Mouse (Mus musculus) spleen, adult 12 weeks (tissue): ENCODE measurements around the gene Cir1.

Experiments used
- DNase-seq: peaks from one replicate; pipeline ENCODE4 v3.0.0; 2022; ENCODE audit warnings: low spot score

Cir1 gene

GRCm38 (mm10) chr2:73301979-73302378, 10.5 kb downstream of the Cir1 start:
- DNase-seq = no peak

DNA sequence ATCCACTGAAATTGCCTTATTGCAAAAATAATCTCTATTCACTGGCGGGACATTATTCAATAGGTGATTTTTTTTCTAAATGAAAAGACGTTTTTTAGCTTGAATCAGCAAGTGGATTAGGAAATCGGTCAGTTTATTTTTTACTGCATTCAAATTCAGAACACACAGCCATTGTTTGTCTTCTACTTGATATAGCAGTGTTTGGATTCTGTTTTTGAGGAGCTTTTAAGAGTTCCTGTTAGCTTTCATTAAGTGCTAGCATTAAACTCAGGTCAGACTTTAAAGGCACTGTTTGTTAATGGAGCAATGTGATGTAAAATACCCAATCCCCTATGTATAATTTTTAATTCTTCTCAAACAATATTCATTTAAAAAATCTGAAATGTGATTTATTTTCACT, 13.7 kb downstream of the Cir1 start:
- DNase-seq = no peak

- no peak for DNase-seq
Observed at GRCm38 (mm10) chr2:73298154-73298553, 14.3 kb downstream of the Cir1 start.

GRCm38 (mm10) chr2:73295023-73295422, 17.5 kb downstream of the Cir1 start:
- DNase-seq = no peak

- DNase-seq = no peak
Observed at GRCm38 (mm10) chr2:73291130-73291529, 21.4 kb downstream of the Cir1 start.

- DNase-seq = no peak
Observed at GRCm38 (mm10) chr2:73285630-73286029, 26.9 kb downstream of the Cir1 start.

DNA sequence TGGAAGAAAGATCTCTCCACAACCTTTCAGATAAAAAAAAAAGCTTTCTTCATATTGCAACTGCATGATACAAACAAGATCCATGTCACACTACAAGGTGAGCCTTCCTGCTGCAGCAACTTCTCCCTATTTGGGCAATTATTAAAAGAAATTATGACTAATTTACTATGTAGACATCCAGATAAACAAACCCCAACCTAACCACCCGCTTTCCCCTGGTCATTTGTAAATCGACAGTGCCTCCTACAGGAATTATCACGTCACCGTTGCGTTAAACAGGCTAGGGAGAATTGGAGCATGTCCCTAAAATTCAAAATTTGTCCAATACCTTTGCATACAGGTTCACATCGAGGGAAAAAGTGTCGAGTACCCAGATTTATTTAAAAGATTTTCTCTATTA, 30.8 kb downstream of the Cir1 start:
- DNase-seq = no peak

GRCm38 (mm10) chr2:73281048-73281661, 31.3 kb downstream of the Cir1 start:
- no peak for DNase-seq

- DNase-seq = no peak
Observed at GRCm38 (mm10) chr2:73280356-73281047, 32.0 kb downstream of the Cir1 start.

GRCm38 (mm10) chr2:73279271-73280038, 33.0 kb downstream of the Cir1 start:
- DNase-seq = no peak

- no peak for DNase-seq
Observed at GRCm38 (mm10) chr2:73278869-73279268, 33.6 kb downstream of the Cir1 start.

GRCm38 (mm10) chr2:73278131-73278854, 34.2 kb downstream of the Cir1 start:
- DNase-seq = peak; percentile 75

DNA sequence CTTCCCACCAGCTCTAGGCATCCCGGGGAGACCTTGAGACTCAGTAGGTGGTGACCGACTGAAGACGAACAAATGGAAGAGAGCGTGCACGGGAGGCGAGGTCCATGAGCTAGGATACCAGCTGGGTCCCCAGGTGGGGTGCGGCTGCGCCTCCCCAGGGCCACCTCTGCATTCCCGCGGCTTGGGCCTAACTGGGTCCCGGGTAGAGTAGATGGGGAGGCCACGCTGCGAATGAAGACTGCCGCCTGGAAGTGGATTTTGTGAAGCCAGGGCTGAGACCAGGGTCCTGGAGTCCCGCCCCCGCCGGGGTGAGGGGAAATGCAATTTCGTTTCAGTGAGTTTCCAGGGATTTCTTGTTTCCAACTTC, 34.8 kb downstream of the Cir1 start:
- no peak for DNase-seq

DNA sequence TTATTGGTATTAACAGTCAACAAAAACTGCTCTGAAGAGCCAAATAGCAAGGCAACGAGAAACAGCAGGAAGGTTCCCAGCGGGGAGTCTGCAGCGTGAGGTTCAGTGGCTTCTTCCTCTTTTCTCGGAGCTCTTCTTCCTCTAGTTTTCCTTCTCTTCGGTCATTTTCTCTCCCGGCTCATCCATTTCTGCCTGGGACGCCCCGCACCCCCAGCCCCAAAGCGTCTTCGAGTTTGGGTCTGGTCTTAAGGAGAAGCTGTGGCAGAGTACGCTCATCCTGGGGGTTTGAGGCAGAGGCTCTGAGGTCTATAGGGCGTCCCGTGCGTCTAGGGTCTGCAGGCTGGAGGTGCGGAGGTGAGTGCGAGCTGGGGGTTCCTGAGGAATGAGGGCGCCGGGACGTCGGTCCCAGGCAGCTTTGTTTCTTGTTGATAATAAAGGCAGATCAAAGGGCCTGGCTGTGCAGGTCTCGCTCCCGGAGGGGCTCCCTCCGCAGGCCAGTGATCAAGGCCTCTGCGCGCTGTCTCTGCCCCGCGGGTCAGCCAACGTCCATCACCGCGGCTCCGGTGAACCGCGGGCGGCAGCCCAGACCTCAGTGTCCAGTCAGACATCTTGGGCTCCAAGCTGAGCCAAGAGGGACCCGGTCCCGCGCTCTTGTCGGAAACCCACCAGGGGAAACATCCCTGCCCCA, 35.3 kb downstream of the Cir1 start:
- no peak for DNase-seq

DNA sequence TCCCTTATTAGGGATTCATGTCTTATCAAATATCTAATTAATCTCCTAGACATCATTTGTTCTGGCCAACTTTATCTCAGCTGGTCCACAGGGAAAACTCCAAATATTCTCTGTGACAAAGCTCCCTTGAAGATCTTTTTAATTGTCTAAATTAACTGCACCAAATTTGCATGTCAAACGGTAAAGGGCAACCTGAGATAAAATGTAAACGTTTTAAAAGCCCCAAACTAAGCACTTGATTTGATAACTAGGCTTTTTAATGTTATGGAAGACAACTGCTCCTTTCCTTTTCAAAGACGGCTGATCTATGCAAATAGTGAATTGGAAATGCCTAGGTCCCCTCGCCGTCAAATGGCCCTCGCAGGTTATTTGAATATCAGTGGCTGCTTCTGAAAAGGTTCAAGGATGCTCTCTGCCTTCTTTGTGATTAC, 36.3 kb downstream of the Cir1 start:
- no peak for DNase-seq

GRCm38 (mm10) chr2:73275261-73276040, 37.0 kb downstream of the Cir1 start:
- DNase-seq = no peak

DNA sequence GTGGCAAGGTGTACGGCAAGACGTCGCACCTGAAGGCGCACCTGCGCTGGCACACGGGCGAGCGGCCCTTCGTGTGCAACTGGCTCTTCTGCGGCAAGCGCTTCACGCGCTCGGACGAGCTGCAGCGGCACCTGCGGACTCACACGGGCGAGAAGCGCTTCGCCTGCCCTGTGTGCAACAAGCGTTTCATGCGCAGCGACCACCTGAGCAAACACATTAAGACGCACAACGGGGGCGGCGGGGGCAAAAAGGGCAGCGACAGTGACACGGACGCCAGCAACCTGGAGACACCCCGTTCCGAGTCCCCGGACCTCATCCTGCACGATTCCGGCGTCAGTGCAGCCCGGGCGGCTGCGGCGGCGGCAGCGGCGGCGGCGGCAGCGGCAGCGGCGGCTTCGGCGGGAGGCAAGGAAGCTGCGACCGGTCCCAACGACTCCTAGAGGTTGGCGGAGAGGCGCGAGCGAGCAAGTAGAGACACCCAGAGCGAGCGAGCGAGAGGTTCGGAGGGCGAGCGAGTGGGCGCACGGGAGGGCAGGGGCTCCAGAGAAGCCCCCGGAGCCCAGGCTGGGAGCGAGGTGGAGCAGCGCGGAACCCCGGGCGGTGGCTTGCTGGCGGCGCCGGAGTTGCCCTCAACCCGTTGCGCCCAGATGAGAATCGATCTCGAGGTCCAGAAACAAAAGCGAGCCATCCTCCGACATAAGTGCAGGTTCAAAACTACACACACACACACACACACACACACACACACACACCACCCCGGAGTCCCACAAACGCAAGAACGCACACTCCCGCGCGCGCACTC, 38.2 kb downstream of the Cir1 start:
- no peak for DNase-seq

DNA sequence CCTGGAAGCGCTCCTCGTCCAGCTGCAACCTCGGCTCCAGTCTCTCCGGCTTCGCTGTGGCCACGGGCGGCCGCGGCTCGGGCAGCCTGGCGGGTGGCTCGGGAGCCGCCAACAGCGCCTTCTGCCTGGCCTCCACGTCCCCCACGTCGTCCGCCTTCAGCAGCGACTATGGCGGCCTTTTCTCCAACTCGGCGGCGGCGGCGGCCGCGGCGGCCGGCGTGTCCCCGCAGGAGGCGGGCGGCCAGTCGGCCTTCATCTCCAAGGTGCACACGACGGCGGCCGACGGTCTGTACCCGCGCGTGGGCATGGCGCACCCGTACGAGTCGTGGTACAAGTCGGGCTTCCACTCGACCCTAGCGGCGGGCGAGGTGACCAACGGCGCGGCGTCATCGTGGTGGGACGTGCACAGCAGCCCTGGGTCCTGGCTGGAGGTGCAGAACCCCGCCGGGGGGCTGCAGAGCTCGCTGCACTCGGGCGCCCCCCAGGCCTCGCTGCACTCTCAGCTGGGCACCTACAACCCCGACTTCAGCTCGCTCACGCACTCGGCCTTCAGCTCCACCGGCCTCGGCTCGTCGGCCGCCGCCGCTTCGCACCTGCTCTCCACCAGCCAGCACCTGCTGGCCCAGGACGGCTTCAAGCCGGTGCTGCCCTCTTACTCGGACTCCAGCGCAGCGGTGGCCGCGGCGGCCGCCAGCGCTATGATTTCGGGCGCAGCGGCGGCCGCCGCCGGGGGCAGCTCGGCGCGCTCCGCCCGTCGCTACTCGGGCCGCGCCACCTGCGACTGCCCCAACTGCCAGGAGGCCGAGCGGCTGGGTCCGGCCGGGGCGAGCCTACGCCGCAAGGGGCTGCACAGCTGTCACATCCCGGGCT, 39.0 kb downstream of the Cir1 start:
- no peak for DNase-seq
